Mouse (Mus musculus) cerebellum, postnatal 36 days (tissue): ENCODE measurements around the gene Gm6871.
A peak's percentile ranks its signal among the peaks of the same experiment; 100 is the strongest.
"Not testable (repeated sequence)": the region's sequence is repeated elsewhere in the genome, so short reads cannot be mapped to it uniquely, and the experiment has no call there.

Source experiments
- DNase-seq, 2 experiments: peaks; one replicate each; pipeline ENCODE4 v3.0.0; 2021 to 2022; ENCODE audit warnings: mixed read lengths in 2 of 2

Gene Gm6871

DNA sequence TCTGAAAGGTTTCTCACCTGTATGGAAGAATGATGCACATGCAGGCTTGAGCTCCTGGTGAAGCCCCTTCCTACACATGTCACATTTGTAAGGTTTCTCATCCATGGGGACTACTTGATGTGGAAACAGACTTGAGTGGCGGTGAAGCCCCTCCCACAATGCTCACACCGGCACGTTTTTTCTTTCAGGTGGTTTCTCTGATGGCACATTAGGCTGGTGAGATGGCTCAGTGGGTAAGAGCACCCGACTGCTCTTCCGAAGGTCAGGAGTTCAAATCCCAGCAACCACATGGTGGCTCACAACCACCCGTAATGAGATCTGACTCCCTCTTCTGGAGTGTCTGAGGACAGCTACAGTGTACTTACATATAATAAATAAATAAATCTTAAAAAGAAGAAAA is at the start of gene Gm6871:
Gene Gm6871 (minus strand): TSS at position 101 of the 400 bp plus-strand sequence.
- DNase-seq: not testable (repeated sequence)

DNA sequence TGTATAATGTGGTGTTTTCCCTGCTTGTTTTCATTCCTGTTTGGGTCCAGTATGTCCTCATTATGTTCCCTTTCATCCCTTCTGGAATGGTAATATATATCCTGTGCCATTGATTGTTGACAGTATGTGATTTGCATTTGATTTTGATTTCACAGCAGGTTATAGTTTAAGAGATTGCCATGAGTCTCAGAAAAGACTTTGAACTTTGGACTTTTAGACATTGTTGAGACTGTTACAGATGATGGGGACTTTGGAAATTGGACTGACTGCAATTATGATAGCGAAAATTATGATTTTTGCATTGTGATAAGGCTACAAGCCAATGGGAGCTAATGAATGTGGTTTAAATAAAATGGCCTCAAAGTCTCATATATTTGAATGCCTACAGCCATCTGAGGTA is 42.8 kb upstream of the Gm6871 start:
- DNase-seq: not testable (repeated sequence)

DNA sequence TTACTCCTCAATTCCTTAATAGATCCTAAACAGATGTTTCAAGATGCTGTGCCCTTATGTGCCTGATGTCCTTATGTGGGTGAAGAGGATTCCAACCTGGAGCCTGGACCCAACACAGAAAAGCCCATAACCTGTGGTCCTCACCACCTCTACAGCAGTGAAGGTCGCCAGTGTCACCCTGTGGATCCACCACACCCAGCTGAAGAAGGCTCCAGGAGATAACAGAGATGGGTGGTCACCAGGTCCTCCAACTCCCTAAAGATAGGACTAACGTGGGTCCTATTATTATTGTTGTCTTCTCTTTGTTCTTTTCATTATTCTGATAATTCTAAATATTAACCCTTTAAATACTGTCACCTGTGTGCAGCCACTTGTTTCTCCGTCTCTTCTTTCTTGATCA is 38.2 kb upstream of the Gm6871 start:
- DNase-seq: no peak

DNA sequence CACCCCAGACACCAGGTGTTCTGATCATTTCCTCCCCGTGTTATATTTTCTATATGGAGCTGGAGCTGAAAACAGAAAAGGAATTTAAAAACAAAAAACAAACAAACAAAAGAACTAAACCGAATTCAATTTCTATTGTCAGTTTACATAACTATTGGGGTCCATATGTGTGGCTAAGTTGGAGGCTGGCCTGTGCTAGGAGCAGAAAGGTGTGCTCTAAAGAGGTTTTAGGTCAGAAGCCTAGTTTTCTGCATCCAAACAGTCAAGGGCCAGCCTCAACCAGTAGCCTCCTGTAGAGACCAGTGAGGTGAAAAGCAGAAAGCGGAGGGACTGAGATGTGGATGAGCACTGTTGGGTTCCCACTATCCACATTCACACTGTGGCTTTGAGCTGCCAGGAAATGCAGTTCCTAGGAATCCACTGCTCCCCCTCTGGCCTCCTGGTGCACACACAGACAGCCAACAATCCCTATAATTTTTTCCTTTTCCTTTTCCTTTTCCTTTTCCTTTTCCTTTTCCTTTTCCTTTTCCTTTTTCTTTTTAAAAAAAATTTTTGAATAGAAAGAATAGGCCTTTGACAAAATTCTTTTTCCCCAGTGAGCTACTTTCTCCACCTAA is 26.6 kb upstream of the Gm6871 start:
- DNase-seq: peak in 1 of 2 experiments; percentile 6

DNA sequence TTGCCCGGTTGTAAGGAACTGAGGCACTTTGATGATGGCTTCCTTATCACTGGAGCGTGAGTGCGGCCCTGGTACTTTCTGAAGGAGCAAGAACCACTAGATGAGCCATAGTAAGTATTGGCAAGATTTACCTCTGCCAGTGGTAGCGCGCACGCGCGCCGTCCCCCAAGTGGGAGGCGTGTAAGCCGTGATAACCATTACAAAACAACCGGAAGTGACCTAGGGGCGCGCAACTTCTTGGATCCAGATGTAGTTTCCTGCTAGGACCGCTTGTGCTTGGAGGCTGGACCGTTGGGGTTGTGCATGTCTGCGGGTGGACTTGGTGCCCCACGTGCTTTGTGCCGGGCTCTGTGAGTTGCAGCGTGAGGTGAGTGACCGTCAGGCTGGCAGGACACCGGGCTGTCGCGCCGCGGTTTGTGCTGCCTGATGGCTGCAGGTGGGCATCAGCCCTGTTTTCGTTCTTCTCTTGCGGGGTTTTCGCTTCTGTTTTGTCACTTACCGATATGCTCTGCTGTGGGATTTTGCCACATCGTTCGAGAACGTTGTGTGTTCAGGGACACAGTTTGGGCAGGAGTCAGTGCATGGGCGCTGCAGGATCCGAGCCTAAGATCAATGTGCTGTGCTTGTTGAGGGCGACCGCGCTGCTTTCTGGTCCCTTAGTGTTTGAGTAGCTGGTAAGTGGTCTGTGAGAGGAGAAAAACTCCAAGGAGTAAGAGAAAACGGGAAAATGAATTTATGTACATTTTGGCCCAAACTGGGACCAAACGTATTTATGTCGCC is 25.8 kb upstream of the Gm6871 start, which contains the start of gene 2610021A01Rik:
Gene 2610021A01Rik (plus strand): TSS at position 197 of the 780 bp plus-strand sequence.
- DNase-seq: peak; percentile 81 to 82

DNA sequence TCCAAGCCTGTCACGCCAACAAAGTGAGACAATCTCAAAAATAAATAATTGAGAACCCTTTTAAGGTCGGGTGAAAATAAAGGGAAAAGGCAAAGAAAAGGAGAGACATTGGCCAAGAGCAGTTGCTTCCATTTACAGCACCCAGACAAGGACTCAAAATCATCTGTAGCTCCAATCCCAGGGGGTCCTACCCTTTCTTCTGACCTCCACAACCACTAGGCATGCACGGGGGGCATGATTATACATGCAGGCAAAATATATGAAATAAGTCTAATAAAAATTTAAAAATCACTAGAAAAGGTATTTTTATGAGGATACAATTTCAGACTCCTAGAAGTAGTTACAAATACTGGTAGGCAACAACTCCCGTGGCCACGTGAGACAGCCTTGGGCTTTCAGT is 25.2 kb upstream of the Gm6871 start:
- no peak for DNase-seq

DNA sequence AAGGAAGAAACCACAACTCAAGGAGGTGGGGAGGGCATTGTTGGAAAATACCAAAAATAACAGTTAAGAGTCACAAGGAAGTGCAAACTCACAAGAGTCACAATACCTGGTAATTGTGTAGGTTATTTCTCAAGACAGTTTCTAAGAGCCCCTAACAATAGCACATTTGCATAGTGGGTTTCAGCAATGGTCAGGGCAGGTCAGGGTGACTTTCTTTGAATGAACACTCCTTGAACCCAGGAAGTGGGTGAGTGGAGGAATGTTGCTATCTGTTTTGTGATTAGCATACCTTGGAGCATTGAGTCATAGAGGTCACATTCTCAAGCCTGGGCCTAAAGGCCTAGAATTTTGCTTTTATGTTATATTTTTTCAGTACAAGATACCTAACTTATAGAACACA is 14.4 kb upstream of the Gm6871 start:
- DNase-seq: not testable (repeated sequence)

DNA sequence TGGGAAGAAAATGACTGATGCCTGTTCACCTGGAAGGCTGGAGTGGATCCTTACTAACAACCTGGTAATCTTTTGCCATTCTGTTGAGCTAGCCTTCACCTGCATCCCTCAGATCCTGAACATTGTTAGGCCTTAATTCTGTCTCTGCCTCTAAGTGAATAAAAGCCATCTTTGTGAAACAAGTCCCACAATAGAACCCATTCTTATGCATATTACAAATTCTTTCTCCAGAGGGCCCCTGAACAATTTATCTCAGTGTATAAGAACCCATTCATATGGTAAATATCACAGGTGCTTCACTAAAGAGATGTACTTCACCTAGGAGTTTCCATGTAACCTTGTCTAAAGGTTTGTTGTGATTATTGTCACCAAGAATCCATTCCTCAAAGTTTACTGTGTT is 8.6 kb upstream of the Gm6871 start:
- no peak for DNase-seq

DNA sequence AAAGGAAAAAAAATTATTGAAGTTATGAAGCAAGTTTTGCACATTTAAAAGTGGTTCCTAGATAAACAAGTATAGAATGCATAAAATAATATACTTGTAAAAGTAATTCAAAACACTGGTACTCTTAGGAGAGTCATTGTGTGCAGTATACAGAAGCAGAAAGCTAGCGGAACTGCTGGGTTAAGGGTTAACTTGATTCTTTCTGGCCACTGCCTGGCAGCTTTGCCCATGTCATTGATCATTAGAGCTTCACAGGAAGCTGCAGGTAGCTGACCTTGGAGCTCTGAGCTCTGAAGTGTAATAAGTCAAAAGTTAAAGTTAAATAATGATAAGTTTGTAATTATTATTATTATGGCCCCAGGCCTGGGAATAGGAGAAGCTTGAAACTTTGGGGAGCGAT is 4.5 kb upstream of the Gm6871 start:
- DNase-seq: no peak

DNA sequence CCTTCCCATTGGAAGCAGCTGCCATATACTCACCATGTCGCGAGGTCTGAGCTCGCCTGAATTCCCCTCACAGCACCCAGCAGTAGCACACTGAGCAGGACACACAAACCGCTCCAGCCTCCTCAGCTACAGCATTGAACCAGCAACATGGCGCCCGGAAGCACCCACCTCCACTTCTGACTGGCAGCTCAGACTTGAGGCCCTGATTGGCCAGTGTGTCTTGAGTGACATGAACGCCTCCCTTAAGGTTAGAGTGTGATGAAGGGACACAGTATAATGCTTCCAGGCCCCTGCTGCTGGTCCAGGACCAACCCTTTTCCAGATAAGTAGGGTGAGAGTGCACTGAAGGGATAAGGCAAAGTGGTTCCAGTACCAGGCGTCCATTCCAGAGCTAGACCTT is 12.8 kb downstream of the Gm6871 start:
- no peak for DNase-seq

DNA sequence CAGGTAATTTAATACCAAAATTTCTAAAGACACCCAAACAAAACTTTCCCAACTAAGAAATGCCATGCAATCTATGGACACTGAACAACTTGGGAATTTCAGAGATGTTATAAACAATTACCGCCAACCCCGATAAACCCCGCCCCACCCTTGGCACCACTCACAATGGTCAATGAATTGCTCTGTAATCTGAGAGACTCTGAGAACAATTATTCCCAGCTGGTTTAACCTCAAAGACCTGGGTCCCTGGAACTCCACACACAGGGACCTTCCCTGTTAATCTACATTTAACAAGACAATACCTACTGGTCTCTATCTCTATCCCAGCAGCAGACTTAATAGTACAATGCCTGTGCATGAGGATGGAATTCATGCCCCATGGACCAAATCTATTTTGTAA is 60.8 kb downstream of the Gm6871 start:
- no peak for DNase-seq

DNA sequence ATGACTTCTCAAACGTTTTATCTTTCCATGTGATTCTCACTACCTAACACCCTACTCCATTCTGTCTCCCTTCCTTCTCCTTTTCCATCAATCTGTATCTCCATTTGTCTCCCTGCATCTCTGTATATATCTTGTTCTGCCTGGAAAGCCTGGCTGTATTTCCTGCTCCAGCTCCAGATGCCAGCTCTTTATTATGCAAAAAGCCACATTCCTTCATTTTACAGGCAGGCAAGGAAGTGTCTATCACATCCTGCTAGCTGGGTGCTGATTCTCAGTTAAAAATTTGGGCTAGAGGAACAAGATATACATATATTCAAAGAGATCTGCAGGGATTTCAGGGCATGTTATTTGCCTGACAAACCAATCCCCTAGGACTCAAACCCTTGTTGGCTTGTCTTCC is 61.3 kb downstream of the Gm6871 start:
- DNase-seq: no peak

DNA sequence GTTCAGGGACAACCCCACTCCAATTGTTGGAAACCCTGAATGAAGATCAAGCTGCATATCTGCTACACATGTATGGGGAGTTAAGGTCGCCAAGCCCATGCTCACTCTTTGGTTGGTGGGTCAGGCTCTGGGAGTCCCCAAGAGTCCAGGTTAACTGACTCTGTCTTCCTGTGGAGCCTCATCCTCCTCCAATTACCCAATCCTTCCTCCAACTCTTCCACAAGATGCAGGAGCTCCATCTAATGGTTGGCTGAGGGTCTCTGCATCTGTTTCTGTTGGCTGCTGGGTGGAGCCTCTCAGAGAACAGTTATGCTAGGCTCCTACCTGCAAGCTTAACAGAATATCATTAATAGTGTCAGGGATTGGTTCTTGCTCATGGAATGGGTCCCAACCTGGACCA is 71.1 kb downstream of the Gm6871 start:
- no peak for DNase-seq

DNA sequence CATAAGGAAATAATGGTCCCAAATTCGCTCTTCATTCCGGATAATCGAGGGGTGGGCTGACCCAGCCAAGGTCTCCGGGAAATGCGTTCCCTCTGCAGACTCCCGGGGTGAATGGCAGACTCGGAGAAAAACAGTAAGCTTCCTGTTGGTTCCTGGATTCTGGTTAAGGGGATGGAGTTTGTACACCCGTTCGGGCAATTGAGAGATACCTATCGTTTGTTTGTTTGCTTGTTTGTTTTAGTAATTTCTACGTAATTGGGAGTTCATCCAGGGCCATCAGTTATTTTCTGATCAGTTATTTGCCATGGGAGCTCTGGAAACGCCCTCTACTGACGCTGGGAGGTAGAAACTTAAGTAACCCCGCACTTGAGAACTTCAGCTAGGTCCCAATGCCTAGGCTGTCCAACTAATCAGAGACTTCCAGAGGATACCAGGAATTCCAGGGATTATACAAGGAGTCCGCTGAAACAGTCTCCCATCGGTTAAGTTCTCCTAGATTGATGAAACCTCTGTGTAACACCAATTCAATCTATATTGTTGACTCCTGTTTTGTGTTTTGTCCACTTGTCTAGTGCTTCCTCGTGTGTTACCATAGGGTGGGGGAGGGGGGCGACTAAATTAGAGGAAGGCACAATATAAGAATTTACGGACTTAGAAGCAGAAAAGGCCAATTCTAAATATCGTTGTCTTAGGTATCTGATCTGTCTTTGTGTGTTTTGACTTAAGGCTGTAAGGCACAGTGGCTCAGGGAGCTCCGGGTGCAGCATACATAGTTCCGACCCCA is 73.1 kb downstream of the Gm6871 start:
- peak; percentile 40 to 59 for DNase-seq

DNA sequence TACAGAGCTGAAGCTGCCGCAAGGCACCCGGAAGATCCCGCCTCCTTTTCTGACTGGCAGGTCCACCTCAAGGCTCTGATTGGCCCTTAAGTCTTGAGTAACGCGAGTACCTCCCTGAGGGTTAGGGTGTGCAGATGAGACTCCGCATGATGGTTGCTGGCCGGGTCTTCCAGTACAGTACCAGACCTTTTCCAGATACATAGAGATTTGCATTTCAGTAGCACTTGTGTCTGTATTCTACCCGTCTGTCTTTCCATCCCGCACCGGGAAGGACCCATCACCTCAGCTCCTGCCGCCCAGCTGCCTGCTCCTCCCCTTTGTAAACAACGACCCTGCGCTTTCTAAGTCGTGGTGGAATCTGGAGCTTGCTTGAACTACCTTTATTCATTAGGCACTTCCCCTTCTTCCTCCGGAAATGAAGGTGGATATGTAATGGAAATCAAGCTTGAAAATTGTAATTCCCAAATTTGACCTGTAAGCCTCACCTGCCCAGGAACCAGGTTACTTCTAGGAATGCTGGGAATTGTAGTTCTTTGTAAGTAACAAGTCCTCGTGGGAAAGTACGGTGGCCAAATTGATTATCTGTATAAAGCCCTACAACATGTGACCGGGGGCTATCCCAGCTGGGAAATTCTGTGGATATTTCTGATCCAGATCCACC is 73.9 kb downstream of the Gm6871 start, which contains the start of the genes Gm20449 and AW146154:
Gene Gm20449 (minus strand): TSS at position 29 of the 661 bp plus-strand sequence.
Gene AW146154 (minus strand): TSS at position 502 of the 661 bp plus-strand sequence.
- DNase-seq: peak; percentile 98 to 99

DNA sequence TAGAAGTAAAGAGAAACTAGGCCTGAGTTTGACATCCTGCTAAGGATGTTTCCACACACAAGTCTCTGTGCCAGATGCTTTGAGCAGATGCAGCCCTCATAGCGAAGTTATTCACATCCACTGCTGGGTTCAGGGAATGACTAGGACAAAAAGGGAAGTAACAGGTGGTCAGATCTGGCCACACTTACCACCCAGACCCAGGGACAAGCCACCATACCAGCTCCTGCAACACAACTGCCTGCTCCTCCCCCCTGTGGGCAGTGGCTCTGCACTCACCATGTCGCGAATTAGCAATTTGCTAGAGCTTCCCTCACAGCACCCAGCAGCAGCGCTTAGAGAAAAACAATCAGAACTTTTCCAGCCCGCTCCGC is 74.5 kb downstream of the Gm6871 start:
- not testable (repeated sequence) for DNase-seq

DNA sequence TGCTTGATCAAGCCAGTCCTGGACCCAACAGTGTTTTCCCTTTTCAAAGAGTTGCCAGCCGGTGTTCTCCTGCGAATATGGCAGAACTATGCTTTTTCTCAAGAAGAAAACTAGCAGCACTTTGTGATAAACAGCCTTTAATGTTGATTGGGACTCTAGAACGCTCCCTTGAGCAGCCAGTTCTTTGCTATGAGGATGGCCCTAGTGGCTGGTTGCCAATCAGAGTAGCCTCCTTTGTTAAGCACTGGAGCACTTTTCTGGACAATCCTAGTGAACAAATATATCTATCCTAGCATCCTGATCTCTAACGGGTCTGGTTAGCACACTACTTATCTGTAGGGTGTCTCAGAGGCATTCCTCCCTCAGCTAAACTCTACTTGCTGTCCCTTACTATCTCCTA is 75.0 kb downstream of the Gm6871 start:
- DNase-seq: peak; percentile 12 to 19

DNA sequence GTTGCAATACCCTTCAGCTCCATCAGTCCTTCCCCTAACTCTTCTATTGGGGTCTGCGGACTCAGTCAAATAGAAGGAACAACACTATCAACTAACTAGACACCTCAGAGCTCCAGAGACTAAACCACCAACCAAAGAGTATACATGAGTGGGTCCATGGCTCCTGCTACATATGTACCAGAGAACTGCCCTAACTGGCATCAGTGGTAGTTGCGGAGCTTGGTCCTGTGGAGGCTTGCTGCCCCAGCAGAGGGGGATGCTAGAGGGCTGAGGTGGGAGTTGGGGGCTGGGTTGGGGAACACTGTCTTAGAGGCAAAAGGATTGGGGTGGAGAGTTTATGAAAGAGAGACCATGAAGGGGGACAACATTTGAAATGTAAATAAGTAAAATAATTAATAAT is 75.6 kb downstream of the Gm6871 start:
- DNase-seq: no peak
